Mouse (Mus musculus) ES-E14 (cell line): Measurements from ENCODE around the gene Dok7. TPM values are rescaled to one million over a fixed set of nuclear protein-coding genes. Genes with fewer than 3 reads are reported as not detected.

Experiments
- DNase-seq: peaks from one replicate; pipeline ENCODE4 v3.0.0-alpha.2; 2013; ENCODE audit warnings: low read depth, low spot score
- H3K27ac ChIP-seq: 2 replicates; pipeline ENCODE4 v1.5.1; 2012; ENCODE audit warnings: low read depth, mild to moderate bottlenecking, low read length, moderate library complexity, mixed read lengths; ENCODE audit not compliant: poor library complexity, insufficient read depth, severe bottlenecking
- H3K36me3 ChIP-seq: 2 replicates; pipeline ENCODE4 v1.6.1; 2012; ENCODE audit warnings: mild to moderate bottlenecking, low read length, moderate library complexity, mixed read lengths; ENCODE audit not compliant: control insufficient read depth, poor library complexity, insufficient read depth, severe bottlenecking
- H3K4me1 ChIP-seq, 2 experiments: fragments of 150-350 bp in 1 of 2; sonication (generic) in 1 of 2; 2 replicates each; pipeline ENCODE4 v1.6.1; 2012; ENCODE audit warnings: low read length in 2 of 2, mild to moderate bottlenecking in 1 of 2, mixed read lengths in 1 of 2; ENCODE audit not compliant: control insufficient read depth in 2 of 2, insufficient read depth in 2 of 2, poor library complexity in 1 of 2
- H3K4me3 ChIP-seq, 2 experiments: fragments of 150-350 bp in 1 of 2; sonication (generic) in 1 of 2; 2 replicates each; pipeline ENCODE4 v1.5.1; 2012; ENCODE audit warnings: low read length in 2 of 2, low read depth in 1 of 2, mild to moderate bottlenecking in 1 of 2, mixed read lengths in 1 of 2; ENCODE audit not compliant: insufficient read depth in 1 of 2, poor library complexity in 1 of 2, severe bottlenecking in 1 of 2
- H3K9ac ChIP-seq: 2 replicates; pipeline ENCODE4 v1.6.1; 2012; ENCODE audit warnings: low read depth, mild to moderate bottlenecking, low read length, mixed read lengths; ENCODE audit not compliant: poor library complexity, insufficient read depth, severe bottlenecking
- H3K9me3 ChIP-seq: fragments of 150-350 bp; sonication (generic); 2 replicates; pipeline ENCODE4 v1.6.1; 2012; ENCODE audit warnings: low read depth, mild to moderate bottlenecking, low read length; ENCODE audit not compliant: control insufficient read depth, insufficient read depth
- CHD2 ChIP-seq: IDR thresholded peaks from 2 replicates; pipeline ENCODE4 v1.6.1; 2014; ENCODE audit warnings: mild to moderate bottlenecking, low read depth, low read length, inconsistent platforms
- HCFC1 ChIP-seq: IDR thresholded peaks from 2 replicates; pipeline ENCODE4 v1.6.1; 2012; ENCODE audit warnings: low read length, inconsistent platforms, borderline replicate concordance; ENCODE audit not compliant: insufficient read depth
- MAFK ChIP-seq: IDR thresholded peaks from 2 replicates; pipeline ENCODE4 v1.6.1; 2014; ENCODE audit warnings: mild to moderate bottlenecking, low read depth, low read length, inconsistent platforms; ENCODE audit not compliant: insufficient read depth
- ZC3H11A ChIP-seq: IDR thresholded peaks from 2 replicates; pipeline ENCODE4 v1.6.1; 2012; ENCODE audit warnings: low read depth, mild to moderate bottlenecking, inconsistent platforms, low read length, borderline replicate concordance
- ZNF384 ChIP-seq: IDR thresholded peaks from 2 replicates; pipeline ENCODE4 v1.6.1; 2012; ENCODE audit warnings: low read depth, low read length, inconsistent platforms
- in situ Hi-C, 2 experiments: fragments of 600-800 bp; cut with MboI; formaldehyde crosslinking; loops; one replicate each; pipeline ENCODE4 v1.15.1; 2025; ENCODE audit warnings: low sequenced_read_pairs in 2 of 2, inconsistent platforms in 1 of 2; ENCODE audit not compliant: unreplicated experiment in 2 of 2
- total RNA-seq: library from RNA; depleted of rRNA; stranded (reverse); fragments of 300-350 nt; gene quantifications from 2 replicates; pipeline ENCODE4 v1.2.3, GENCODE M21; 2012

The Dok7 gene
- total RNA-seq, 1 experiment = 0.18 TPM

DNA sequence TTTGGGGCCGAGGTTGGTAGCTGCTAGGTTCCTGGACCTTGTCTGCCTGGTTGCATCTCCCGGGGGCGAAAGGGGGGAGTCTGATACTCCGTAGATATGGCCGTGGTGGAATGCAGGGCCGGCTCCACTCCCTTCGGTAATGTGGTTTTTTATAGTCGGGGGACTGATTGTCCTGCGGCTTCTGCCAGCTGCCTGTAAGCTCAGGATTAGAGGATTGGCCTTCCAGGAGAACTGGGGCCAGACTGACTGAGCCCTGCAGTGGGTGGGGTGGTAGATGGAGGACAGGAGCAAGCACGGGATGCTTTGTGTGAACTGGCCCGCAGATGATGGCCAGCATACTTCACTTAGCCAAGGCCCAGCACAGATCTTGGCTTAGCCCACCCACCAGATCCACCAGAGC is 16.7 kb downstream of the Dok7 start:
- H3K4me1 ChIP-seq = no peaks in the 10 kb centered on the region
- no peaks in the 10 kb centered on the region for H3K36me3 ChIP-seq
- in situ Hi-C loops = no loop called here
- no peak for DNase-seq
- no peak overlapping the region for H3K9ac ChIP-seq
- H3K27ac ChIP-seq = no peak overlapping the region
- no peak overlapping the region for H3K4me3 ChIP-seq
- no peaks in the 10 kb centered on the region for H3K9me3 ChIP-seq
- no peak for TF ChIP-seq HCFC1
- no peak for TF ChIP-seq CHD2
- TF ChIP-seq MAFK = no peak
- TF ChIP-seq ZNF384 = no peak
- no peak for TF ChIP-seq ZC3H11A

DNA sequence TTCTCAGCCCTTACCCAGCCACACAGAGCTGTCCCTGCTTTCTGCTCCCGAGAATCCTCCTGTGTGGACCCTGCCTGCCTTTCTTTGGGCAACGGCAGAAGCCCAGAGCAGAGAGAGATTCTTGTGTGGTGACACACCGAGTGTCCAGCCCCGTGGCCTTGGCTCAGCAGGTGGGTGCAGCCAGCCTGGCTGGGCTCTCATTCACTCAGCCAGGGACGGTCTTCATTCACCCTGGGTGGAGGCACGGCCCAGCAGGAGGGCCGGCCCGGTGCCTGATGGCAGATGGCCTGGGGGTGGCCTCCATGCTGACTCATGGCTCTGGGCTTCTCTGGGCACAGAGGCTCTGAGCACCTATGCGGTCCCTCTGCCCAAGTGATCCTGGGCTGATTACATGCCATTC is 17.4 kb downstream of the Dok7 start:
- no peak overlapping the region for H3K9ac ChIP-seq
- no peak for DNase-seq
- H3K4me1 ChIP-seq = no peaks in the 10 kb centered on the region
- in situ Hi-C loops = no loop called here
- H3K9me3 ChIP-seq = no peaks in the 10 kb centered on the region
- TF ChIP-seq ZC3H11A = no peak
- TF ChIP-seq MAFK = no peak
- no peak for TF ChIP-seq HCFC1
- no peak for TF ChIP-seq CHD2
- TF ChIP-seq ZNF384 = no peak
- H3K27ac ChIP-seq = no peak overlapping the region
- H3K36me3 ChIP-seq = no peaks in the 10 kb centered on the region
- no peak overlapping the region for H3K4me3 ChIP-seq

GRCm38 (mm10) chr5:35076369-35076768 is 19.8 kb downstream of the Dok7 start:
- in situ Hi-C loops = no loop called here
- no peak for DNase-seq

GRCm38 (mm10) chr5:35079101-35079500 is 22.5 kb downstream of the Dok7 start:
- H3K4me3 ChIP-seq = peak overlapping the region; percentile 37 to 58; a peak in 3 of 4 replicates
- H3K9me3 ChIP-seq = no peaks in the 10 kb centered on the region
- TF ChIP-seq MAFK (no peak), ZC3H11A (no peak), CHD2 (no peak), ZNF384 (no peak), HCFC1 (no peak)
- peak overlapping the region; percentile 28; the same call in 1 of the 2 replicates for H3K9ac ChIP-seq
- DNase-seq = no peak
- H3K4me1 ChIP-seq = no peaks in the 10 kb centered on the region
- H3K27ac ChIP-seq = no peak overlapping the region
- in situ Hi-C loops = no loop called here
- H3K36me3 ChIP-seq = no peaks in the 10 kb centered on the region

More at GRCm38 (mm10) chr5:35076369-35076768, 19.8 kb downstream of the Dok7 start:
- TF ChIP-seq ZC3H11A (no peak), ZNF384 (no peak), CHD2 (no peak), MAFK (no peak), HCFC1 (no peak)
- Histone ChIP-seq H3K9ac (no peak overlapping the region), H3K36me3 (no peaks in the 10 kb centered on the region), H3K4me3 (no peak overlapping the region), H3K4me1 (no peaks in the 10 kb centered on the region), H3K9me3 (no peaks in the 10 kb centered on the region), H3K27ac (no peak overlapping the region)

DNA sequence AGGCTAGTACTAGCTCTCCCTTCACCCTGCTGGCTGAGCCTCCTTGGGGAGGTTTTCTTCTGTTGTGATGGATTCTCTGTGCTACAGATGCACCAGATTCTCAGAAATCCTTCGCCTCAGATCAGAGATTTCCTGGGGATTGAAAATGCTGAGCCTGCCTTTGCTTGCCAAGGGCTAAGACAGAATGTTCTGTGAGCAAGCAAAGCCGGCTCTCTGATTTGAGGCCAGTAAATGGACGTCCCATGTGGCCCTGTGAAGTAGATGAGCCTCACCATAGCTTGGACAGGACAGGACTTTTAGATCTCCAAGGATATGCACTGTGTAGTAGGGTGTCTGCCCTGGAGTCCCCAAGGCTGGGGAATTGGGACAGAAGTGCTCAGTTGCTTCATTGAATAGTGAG is 28.3 kb downstream of the Dok7 start:
- no peak overlapping the region for H3K4me3 ChIP-seq
- TF ChIP-seq ZC3H11A (no peak), MAFK (no peak), CHD2 (no peak), HCFC1 (no peak), ZNF384 (no peak)
- H3K4me1 ChIP-seq = no peaks in the 10 kb centered on the region
- DNase-seq = no peak
- no peak overlapping the region for H3K9ac ChIP-seq
- in situ Hi-C loops = no loop called here
- no peaks in the 10 kb centered on the region for H3K9me3 ChIP-seq
- H3K36me3 ChIP-seq = no peaks in the 10 kb centered on the region
- no peak overlapping the region for H3K27ac ChIP-seq
